Mouse (Mus musculus) limb, embryonic 13.5 days (tissue): Measurements from ENCODE around the gene Ppp6r1. TPM values are rescaled to one million over a fixed set of nuclear protein-coding genes. Genes with fewer than 3 reads are reported as not detected.
"Not testable (repeated sequence)": the region's sequence is repeated elsewhere in the genome, so short reads cannot be mapped to it uniquely, and the experiment has no call there.

Experiments
- ATAC-seq: fragments of 200-750 bp; cut with Nextera tagmentation; 2 replicates; pipeline ENCODE4 v1.8.0; 2017; ENCODE audit warnings: low read depth, moderate number of reproducible peaks, moderate TSS enrichment; ENCODE audit not compliant: low FRiP score
- H3K27ac ChIP-seq: fragments of 300-500 bp; sonication (generic); 2 replicates; pipeline ENCODE4 v1.5.1; 2015; ENCODE audit warnings: inconsistent platforms, mild to moderate bottlenecking, moderate library complexity
- H3K27me3 ChIP-seq: fragments of 300-500 bp; sonication (generic); 2 replicates; pipeline ENCODE4 v1.6.1; 2015; ENCODE audit warnings: mild to moderate bottlenecking, inconsistent platforms
- H3K36me3 ChIP-seq: fragments of 300-500 bp; sonication (generic); 2 replicates; pipeline ENCODE4 v1.6.1; 2015; ENCODE audit warnings: inconsistent platforms, mild to moderate bottlenecking, moderate library complexity
- H3K4me1 ChIP-seq: fragments of 300-500 bp; sonication (generic); 2 replicates; pipeline ENCODE4 v1.6.1; 2015; ENCODE audit warnings: inconsistent platforms
- H3K4me2 ChIP-seq: fragments of 300-500 bp; sonication (generic); replicated peaks from 2 replicates; pipeline ENCODE4 v1.6.1; 2015; ENCODE audit warnings: inconsistent platforms, mild to moderate bottlenecking, moderate library complexity
- H3K4me3 ChIP-seq: fragments of 300-500 bp; sonication (generic); 2 replicates; pipeline ENCODE4 v1.5.1; 2015; ENCODE audit warnings: moderate library complexity, mild to moderate bottlenecking, inconsistent platforms
- H3K9ac ChIP-seq: fragments of 300-500 bp; sonication (generic); 2 replicates; pipeline ENCODE4 v1.6.1; 2015; ENCODE audit warnings: mild to moderate bottlenecking, inconsistent platforms
- H3K9me3 ChIP-seq: fragments of 300-500 bp; sonication (generic); 2 replicates; pipeline ENCODE4 v1.6.1; 2016; ENCODE audit warnings: inconsistent platforms
- WGBS: fragments of 180-500 bp; shearing (Covaris S2); methylation state at CpG from one replicate; pipeline ENCODE4 v1.1.7; 2015; 5-methylcytosine and 5-hydroxymethylcytosine counted together
- polyA plus RNA-seq: library from polyadenylated mRNA; unstranded; fragments of >200 nt; fragmentation: Nextera tagmentation; extraction: Ambion mirVana; gene quantifications from 2 replicates; pipeline ENCODE4 v1.2.1, GENCODE M21; 2015

The Ppp6r1 gene
- polyA plus RNA-seq, 1 experiment from 2014 or later = 9.9 TPM

DNA sequence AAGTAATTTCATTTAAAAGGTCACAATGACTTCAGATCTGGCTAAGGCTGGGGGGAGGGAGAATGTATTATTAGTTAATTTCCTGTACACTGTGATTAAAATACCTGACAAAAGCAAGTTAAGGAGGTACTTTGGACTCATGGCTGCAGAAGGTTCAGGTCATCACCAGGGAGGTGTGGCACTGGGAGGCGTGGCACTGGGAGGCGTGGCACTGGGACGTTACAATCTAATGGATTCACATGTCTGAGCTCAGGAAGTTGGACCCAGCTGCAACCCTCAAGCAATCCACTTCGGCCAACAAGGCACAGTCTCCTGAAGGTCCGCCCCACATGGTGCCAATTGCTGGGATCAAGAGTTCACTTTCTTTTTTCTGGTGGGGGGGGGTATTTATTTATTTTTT lies 50.8 kb downstream of the Ppp6r1 start:
- Histone ChIP-seq H3K27me3 (no peaks in the 10 kb centered on the region), H3K9ac (no peak overlapping the region), H3K9me3 (no peaks in the 10 kb centered on the region), H3K4me1 (no peaks in the 10 kb centered on the region), H3K4me2 (no peak overlapping the region), H3K36me3 (no peaks in the 10 kb centered on the region), H3K4me3 (no peak overlapping the region), H3K27ac (no peak overlapping the region)
- no peak for ATAC-seq
- WGBS = 67% methylated on average over 5 of the region's 5 CpGs

DNA sequence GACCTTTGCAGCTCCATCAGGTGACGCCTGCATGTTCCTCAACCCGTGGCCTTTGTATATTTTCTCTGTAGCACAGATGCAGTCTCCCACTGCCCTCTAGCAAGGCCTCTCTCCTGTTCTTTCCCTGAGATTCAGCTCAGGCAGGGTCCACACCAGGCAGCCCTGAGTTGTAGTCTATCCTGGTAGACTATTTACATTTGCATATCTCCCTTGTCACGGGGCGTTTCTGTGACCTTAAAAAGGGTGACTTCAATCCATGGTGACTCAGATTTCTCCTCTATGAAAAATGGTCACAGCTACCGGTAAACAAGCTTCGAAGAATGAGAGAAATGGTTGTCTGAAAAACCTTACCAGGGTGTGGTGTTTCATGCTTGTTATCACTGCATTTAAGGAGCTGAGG lies 54.9 kb downstream of the Ppp6r1 start, which contains the start of gene Ptprh:
Ptprh (minus strand) TSS at position 169 of the 400 bp plus-strand sequence.
- Histone ChIP-seq H3K36me3 (no peaks in the 10 kb centered on the region), H3K4me2 (no peak within 1 kb of the TSS), H3K27me3 (no peaks in the 10 kb centered on the region), H3K4me3 (no peak within 1 kb of the TSS), H3K4me1 (no peaks in the 10 kb centered on the region), H3K9ac (no peak within 1 kb of the TSS), H3K9me3 (no peaks in the 10 kb centered on the region), H3K27ac (no peak within 1 kb of the TSS)
- ATAC-seq = no peak
- 77% methylated on average over 6 of the region's 6 CpGs for WGBS

DNA sequence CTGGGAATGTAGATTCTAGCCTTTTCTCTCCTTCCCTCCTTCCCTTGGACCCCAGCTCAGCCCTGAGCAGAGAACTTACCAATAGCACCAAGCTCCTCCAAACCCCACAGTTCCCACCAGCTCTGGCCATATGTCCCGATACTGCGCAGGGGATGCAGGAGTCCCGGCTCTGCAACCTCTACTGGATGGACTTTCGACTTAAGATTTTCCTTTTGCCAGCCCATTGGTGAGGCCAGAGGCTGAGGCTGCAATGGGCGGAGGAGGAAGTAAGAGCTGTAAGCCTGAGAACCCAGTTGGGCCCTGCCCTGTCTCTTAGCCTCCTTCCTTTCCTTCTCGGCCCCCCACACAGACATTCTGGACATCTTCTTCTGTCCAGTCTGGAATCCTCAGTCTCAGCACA lies 55.9 kb downstream of the Ppp6r1 start:
- Histone ChIP-seq H3K9me3 (no peaks in the 10 kb centered on the region), H3K9ac (no peak overlapping the region), H3K36me3 (no peaks in the 10 kb centered on the region), H3K4me1 (no peaks in the 10 kb centered on the region), H3K27ac (no peak overlapping the region), H3K27me3 (no peaks in the 10 kb centered on the region), H3K4me3 (no peak overlapping the region), H3K4me2 (no peak overlapping the region)
- 83% methylated on average over 6 of the region's 6 CpGs for WGBS
- no peak for ATAC-seq

DNA sequence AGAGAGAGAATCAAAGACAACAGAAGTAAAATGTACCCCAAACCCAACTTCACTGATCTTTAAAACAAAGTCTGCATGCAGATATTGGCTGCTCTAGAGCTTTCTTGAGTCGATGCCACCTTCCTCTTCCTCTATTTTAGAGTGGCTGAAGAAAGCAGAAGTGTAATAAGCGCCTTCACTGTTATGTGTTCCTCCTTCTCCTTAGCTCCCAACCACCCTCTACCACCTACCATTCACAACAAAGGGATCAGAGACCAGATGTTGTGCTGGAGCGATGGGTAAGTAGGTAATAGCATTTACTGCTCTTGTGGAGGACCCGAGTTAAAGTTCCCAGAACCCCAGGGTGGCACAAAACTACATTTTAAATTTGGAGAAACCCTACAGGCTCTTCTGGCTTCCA lies 61.8 kb downstream of the Ppp6r1 start:
- ATAC-seq, H3K9me3 ChIP-seq, H3K4me3 ChIP-seq, H3K27ac ChIP-seq, H3K4me1 ChIP-seq, H3K4me2 ChIP-seq, H3K36me3 ChIP-seq, H3K9ac ChIP-seq, H3K27me3 ChIP-seq: not testable (repeated sequence)
- 71% methylated on average over 4 of the region's 4 CpGs for WGBS

Other genes starting within 250 kb of the Ppp6r1 start
- gene Rdh13, start 213.4 kb downstream of the Ppp6r1 start, polyA plus RNA-seq = 29.2 and 32.1 TPM in 2 replicates
- gene Eps8l1, start 198.3 kb downstream of the Ppp6r1 start, polyA plus RNA-seq = 5.9 and 6.3 TPM in 2 replicates
- gene Ppp1r12c, start 157.3 kb downstream of the Ppp6r1 start, polyA plus RNA-seq = 43.8 and 50.2 TPM in 2 replicates
- gene Tnnt1, start 142.6 kb downstream of the Ppp6r1 start, polyA plus RNA-seq = 298 and 309 TPM in 2 replicates
- 4.9 and 5.5 TPM in 2 replicates for gene Tnni3, start 134.8 kb downstream of the Ppp6r1 start, polyA plus RNA-seq
- 3.0 and 3.3 TPM in 2 replicates for gene Dnaaf3, start 126.6 kb downstream of the Ppp6r1 start, polyA plus RNA-seq
- 5.5 and 6.0 TPM in 2 replicates for gene Syt5, start 111.5 kb downstream of the Ppp6r1 start, polyA plus RNA-seq
- not detected in 2 replicates for gene Ptprh, start 55.0 kb downstream of the Ppp6r1 start, polyA plus RNA-seq
- 1.2 and 1.3 TPM in 2 replicates for gene Tmem86b, start 27.6 kb downstream of the Ppp6r1 start, polyA plus RNA-seq
- 93.6 and 95.4 TPM in 2 replicates for gene Hspbp1, start 26.0 kb upstream of the Ppp6r1 start, polyA plus RNA-seq
- gene Brsk1, start 31.6 kb upstream of the Ppp6r1 start, polyA plus RNA-seq = 2.2 and 2.3 TPM in 2 replicates
- gene Tmem150b, start 66.2 kb upstream of the Ppp6r1 start, polyA plus RNA-seq = 0.13 TPM in 2 replicates
- gene Kmt5c, start 81.1 kb upstream of the Ppp6r1 start, polyA plus RNA-seq = 61.6 and 65.3 TPM in 2 replicates
- 67.5 and 68.6 TPM in 2 replicates for gene Cox6b2, start 94.1 kb upstream of the Ppp6r1 start, polyA plus RNA-seq
- gene Fam71e2, start 112.3 kb upstream of the Ppp6r1 start, polyA plus RNA-seq = not detected in 2 replicates
- gene Il11, start 123.8 kb upstream of the Ppp6r1 start, polyA plus RNA-seq = 0.26 and 0.39 TPM in 2 replicates
- not detected in 2 replicates for gene Tmem190, start 123.9 kb upstream of the Ppp6r1 start, polyA plus RNA-seq
- 7.3 and 7.9 TPM in 2 replicates for gene Tmem238, start 130.6 kb upstream of the Ppp6r1 start, polyA plus RNA-seq
- gene Rpl28, start 133.9 kb upstream of the Ppp6r1 start, polyA plus RNA-seq = 290 and 292 TPM in 2 replicates
- gene Ube2s, start 153.6 kb upstream of the Ppp6r1 start, polyA plus RNA-seq = 328 and 349 TPM in 2 replicates
- gene Shisa7, start 185.7 kb upstream of the Ppp6r1 start, polyA plus RNA-seq = 0.17 and 0.33 TPM in 2 replicates
- gene Isoc2b, start 211.2 kb upstream of the Ppp6r1 start, polyA plus RNA-seq = 5.6 and 6.4 TPM in 2 replicates
- 1.2 and 1.3 TPM in 2 replicates for gene Isoc2a, start 218.1 kb upstream of the Ppp6r1 start, polyA plus RNA-seq
- gene Gm36210, start 247.5 kb upstream of the Ppp6r1 start, polyA plus RNA-seq = not detected in 2 replicates